8 mouse cellular contexts compared by ENCODE assay signal in the genomic region with DNA sequence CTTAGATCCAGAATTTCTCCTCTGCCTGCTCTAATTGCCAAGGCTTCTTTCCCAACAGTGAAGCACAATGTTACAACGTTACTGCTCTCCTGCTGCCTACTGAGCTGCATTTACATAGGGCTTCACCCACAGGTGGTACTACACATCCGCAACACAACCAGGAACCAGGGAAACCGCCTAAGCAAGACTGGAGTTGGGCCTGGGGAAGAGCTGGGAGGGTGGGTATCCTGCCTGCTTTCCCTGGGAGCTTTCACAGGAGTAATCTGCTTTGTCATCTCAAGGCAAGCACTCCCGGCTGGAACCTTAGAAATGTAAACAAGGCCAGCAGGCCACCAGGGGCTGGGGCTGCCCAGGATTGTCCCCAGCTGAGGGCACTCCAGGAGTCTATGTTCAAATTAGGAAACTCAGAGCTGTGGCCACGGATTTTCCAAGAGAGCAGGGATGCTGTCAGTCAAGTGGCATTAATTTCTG. TPM values are rescaled to one million over a fixed set of nuclear protein-coding genes. Genes with fewer than 3 reads are reported as not detected.
DNase-seq lines count a peak whose midpoint lies in the region; ATAC-seq lines count a peak whose summit lies in the region.

No protein-coding gene starts in this region.

- H3K36me3 ChIP-seq in kidney, embryonic 16.5 days (ENCODE audit: insufficient read depth, low read length), result no peaks in the 10 kb centered on the region
- H3K36me3 ChIP-seq in limb, embryonic 10.5 days, result no peaks in the 10 kb centered on the region

- no peaks in the 10 kb centered on the region for H3K9me3 ChIP-seq in kidney, embryonic 16.5 days (ENCODE audit: low read length)
- H3K9me3 ChIP-seq in limb, embryonic 10.5 days (replicated peaks), result no peaks in the 10 kb centered on the region

- no peak for DNase-seq in kidney, adult 11 months
- peak; percentile 62 for DNase-seq in embryo, embryonic 9.5 days (ENCODE audit: extremely low spot score)
- no peak for DNase-seq in limb, embryonic 10.5 days (ENCODE audit: low spot score)
- peak; percentile 61 for DNase-seq in retina, embryonic 14.5 days (ENCODE audit: low spot score)
- no peak for DNase-seq in left cerebral cortex, adult 18-20 months (ENCODE audit: low spot score in 2 of 2)
- DNase-seq in gastrocnemius, postnatal 36 days, result no peak

- intact Hi-C loops in gastrocnemius, postnatal 36 days (cut with DNase I), result no loop called here

- H3K9ac ChIP-seq in kidney, embryonic 16.5 days (replicated peaks; ENCODE audit: low read length), result 0 out of 2 replicates have a peak overlapping the region, but pooled peaks have one; percentile 8

- H3K4me2 ChIP-seq in kidney, embryonic 16.5 days (replicated peaks; ENCODE audit: low read depth, low read length), result no peak overlapping the region

- WGBS in kidney, embryonic 16.5 days, result 13% methylated on average over 5 of the region's 5 CpGs
- 10% methylated on average over 5 of the region's 5 CpGs for WGBS in limb, embryonic 10.5 days

- H3K27me3 ChIP-seq in kidney, embryonic 16.5 days (ENCODE audit: insufficient read depth, low read length), result no peaks in the 10 kb centered on the region
- H3K27me3 ChIP-seq in limb, embryonic 10.5 days (ENCODE audit: low read depth, poor library complexity, severe bottlenecking), result no peaks in the 10 kb centered on the region

- H3K4me3 ChIP-seq in kidney, embryonic 16.5 days (ENCODE audit: low read length), result no peak overlapping the region
- H3K4me3 ChIP-seq in limb, embryonic 10.5 days, result no peak overlapping the region

- H3K4me1 ChIP-seq in kidney, embryonic 16.5 days (ENCODE audit: insufficient read depth, low read length), result peaks cover 44% of the 10 kb centered on the region
- peaks cover 44% of the 10 kb centered on the region for H3K4me1 ChIP-seq in limb, embryonic 10.5 days

- peak overlapping the region; percentile 91 for H3K27ac ChIP-seq in kidney, embryonic 16.5 days (ENCODE audit: low read length)
- peak overlapping the region; percentile 76 for H3K27ac ChIP-seq in limb, embryonic 10.5 days

- peak; percentile 39; the same call in 1 of the 2 replicates for ATAC-seq in kidney, embryonic 16.5 days (ENCODE audit: low FRiP score, low TSS enrichment)
- no peak for ATAC-seq in cerebellum, adult (ENCODE audit: insufficient number of reproducible peaks, low FRiP score, low TSS enrichment)

RNA-seq across cellular contexts. Expression of a gene that starts 9.0 kb away (rescaled TPM):
- 186 and 196 TPM in 2 replicates for polyA plus RNA-seq in kidney, embryonic 16.5 days (2015; fragmentation: Nextera tagmentation; extraction: Ambion mirVana)
- 113 and 121 TPM in 2 replicates for polyA plus RNA-seq in limb, embryonic 10.5 days (2016; fragmentation: Nextera tagmentation; extraction: Ambion mirVana)
- 100 to 1,000 TPM; 178 to 186 TPM for total RNA-seq in left cerebral cortex, adult 18-20 months (2021)
- total RNA-seq in gastrocnemius, postnatal 36 days (2021), result 100 to 1,000 TPM; 134 to 136 TPM

Comparison
In these comparisons a context has a peak if more than half of its experiments do, and no peak if none do; other contexts are left out.
1. DNase-seq: peak in embryo, embryonic 9.5 days (single experiment) and retina, embryonic 14.5 days (single experiment); none in kidney, adult 11 months (single experiment), limb, embryonic 10.5 days (single experiment), left cerebral cortex, adult 18-20 months (0 of 2) and gastrocnemius, postnatal 36 days (0 of 2).